Mouse (Mus musculus) monocyte, adult 2 months (primary cell): ENCODE data around the gene Kcnma1.

Experiments used
- DNase-seq, 2 experiments: peaks; one replicate each; pipeline ENCODE4 v3.0.0; 2022; ENCODE audit warnings: low spot score in 2 of 2, low read depth in 1 of 2

Gene Kcnma1

DNA sequence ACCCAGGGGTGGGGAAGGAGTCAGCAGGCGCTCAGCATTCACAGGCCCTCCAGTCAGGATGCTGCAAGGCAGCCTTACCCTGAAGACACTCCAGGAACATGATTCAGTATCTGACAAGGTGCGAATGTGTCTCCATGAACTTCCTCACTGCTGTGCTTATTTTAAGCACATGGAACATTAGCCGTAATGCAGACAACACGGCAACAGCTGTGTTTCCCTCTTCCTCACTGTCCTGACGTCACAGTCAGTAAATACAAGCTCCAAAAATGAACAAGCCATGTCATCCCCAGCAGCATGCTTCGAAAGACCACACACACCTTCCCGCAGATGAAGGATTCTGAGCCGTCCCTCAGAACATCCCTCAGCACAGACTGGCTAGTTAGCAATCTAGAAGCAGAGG is 47.8 kb downstream of the Kcnma1 start:
- DNase-seq, result no peak

DNA sequence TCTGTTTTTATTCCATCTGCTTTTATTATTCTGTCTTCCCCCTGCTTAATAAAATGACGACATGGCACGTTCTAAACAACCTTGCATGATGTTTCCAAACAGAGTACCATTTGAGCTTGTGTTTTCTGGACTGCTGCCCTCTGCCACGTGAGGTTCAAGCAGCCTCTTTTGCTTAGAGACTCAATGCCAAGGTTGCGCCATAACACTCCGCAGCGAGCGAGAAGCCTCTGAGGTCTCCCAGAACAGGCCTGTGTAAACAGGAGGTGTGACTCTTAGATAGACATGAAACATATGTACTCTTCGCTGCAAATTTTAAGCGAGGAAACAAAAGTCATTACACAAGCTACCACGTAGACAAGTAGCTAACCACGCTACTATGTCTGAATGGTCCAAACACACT is 55.2 kb downstream of the Kcnma1 start:
- no peak for DNase-seq

DNA sequence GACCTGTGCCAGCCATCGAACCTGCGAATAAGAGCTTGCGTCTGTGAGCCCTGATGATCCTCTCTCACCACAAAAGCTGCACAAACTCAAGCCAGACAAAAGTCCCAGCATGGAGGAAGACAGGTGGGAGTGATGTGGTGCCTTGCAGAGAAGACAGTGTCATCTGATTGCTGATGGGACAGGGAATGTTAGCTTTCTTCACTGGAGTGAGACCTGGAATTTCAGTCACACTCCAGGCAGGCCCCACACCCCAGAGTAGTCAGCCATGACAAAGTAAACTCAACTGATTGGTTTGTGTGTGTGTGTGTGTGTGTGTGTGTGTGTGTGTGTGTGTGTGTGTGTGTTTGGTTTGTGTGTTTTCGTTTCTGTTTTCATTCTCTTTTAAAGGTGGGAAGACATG is 57.0 kb downstream of the Kcnma1 start:
- no peak for DNase-seq

DNA sequence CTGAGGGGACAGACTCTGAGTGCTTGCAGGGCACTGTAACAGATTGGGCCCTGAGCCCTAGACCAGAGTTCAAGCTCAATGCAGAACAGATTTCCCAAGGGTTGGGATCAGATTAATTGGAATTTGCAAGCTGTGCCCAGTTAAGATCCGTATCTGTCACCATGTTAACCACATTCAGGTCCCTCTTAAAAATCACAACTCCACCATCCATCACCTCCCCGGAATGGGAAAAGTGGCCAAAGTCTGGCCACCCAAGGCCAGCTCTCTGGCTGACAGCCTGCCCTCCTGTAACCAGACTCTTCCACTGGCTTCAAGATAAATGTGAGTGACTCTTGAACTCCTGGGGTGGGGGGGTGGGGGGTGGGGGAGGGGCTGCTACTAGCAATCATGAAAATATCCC is 70.4 kb downstream of the Kcnma1 start:
- no peak for DNase-seq

DNA sequence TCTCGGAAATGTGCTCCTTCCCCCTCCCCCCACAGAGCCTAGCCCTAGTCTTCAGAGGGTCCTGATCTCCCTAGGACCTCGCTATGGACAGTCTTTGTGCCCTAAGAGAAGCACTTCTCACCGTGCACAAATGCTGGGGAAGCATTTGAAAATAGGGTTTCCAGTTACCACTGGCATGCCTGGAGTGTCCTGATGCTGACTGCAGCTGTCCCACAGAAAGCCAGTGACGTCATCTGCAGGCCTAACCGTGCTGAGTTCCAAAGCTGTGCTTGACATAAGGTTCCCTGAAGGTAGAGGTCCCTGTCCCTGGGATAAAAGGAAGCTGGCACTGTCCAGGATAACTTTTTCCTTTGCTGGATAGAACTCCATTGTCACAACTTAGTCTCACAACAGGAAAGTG is 71.1 kb downstream of the Kcnma1 start:
- no peak for DNase-seq

DNA sequence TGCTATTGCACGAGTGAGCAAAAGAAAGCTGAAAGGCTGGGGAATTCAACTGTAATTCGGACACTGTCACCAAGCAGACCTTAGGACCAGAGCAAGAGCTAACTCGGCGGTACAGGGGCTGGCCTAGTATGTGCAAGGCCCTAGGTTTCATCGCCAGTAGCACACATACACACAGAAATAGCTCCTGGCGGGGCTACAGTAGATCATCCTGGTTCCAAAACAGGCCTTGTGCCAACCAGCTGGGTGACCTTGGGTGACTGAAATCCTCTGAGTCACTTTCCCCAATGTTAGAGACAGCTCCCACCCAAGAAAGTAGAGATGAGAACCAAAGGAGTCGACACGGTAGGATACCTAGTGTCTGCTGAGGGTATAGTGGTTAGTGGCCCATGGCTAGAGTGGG is 72.2 kb downstream of the Kcnma1 start:
- DNase-seq, result no peak

DNA sequence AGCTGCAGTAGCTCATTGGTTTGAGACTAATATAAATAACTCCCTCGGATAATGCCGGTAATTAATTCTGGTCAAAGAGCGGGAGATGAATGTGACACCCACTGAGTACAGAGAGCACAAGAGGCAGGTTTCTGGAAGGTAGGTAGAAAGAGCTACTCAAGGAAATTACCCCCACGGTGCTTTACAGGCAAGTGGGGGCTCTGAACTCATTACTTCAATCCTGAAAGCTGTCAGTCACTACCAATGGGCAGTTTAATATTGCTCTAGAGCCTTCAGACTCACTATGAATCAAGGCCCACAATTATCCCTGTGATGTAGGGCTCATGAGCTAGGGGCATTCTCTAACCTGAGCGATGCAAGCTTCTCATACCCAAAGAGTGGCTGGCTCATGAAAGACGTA is 79.3 kb downstream of the Kcnma1 start:
- no peak for DNase-seq

DNA sequence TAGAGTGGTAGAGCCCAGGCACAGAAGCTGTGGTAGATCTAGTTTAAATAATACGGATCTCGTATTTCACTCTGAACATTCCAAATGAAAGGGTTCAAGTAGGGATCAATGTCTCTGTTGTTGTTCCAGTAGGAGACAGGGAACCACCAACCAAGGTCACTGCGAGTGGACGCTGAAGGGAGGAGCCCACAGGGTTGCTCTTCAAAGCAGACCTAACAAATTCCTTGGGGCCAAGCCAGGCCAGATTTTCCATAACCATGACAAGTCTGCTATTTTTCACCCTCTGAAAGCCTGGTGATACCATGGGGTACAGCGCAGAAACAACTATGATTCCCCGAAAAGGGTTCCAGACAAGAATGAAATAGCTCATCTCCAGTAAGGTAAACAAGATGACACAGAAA is 82.6 kb downstream of the Kcnma1 start:
- no peak for DNase-seq

DNA sequence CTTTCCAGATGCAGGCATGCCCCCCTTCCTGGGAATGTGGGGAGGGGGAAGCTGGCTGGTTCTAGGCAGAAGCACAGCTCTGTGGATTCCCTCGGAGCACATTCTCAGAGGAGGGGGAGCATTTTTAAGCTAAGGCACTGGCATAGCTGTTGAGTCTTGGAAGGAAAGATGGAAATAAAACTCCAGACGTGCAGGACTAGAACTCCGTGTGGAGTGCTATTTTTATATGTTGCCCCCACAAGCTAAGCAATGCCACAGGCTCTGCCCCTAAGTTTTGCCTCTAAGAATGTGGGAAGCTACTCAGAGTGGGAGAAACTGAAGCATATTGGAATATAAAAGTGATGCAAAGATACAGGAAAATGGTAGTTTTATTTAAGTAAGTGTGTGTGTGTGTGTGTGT is 85.1 kb downstream of the Kcnma1 start:
- no peak for DNase-seq

DNA sequence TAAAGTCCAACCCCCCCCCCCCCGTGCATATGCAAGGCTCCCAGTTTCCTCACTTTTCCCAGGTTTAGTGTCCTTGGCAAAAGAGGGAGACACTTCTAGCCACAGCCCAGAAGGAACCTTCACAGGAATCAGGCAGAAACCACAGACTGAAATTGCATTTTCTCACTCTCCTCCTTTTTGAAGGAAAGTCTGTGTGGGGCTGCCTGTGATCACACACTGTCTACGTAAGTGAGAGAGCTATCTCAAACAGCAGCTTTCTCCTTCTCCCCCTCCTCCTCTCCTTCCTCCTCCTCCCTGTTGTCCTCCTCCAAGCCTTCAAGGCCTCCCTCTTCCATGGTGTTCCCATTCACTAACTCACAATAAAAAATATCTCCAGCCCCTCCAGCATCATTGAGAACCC is 90.9 kb downstream of the Kcnma1 start:
- no peak for DNase-seq

DNA sequence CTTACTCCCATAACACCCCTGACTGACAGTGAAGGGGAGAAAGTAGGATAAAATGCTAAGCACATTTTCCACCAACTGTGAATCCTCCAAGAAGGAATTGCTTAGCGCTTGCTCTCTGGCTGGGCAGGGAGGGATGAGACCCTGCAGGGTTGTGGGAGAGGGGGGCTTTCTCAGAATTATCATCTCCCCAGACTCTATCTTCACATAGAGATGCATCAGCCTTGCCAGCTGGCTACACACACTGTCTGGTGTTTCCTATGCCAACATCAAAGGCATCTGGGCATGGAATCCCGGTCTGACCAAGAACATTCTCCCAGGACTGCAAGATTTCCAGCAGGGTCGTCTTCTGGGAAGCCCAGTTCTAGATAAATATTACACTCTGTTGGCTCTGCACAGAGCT is 91.5 kb downstream of the Kcnma1 start:
- DNase-seq, result no peak

DNA sequence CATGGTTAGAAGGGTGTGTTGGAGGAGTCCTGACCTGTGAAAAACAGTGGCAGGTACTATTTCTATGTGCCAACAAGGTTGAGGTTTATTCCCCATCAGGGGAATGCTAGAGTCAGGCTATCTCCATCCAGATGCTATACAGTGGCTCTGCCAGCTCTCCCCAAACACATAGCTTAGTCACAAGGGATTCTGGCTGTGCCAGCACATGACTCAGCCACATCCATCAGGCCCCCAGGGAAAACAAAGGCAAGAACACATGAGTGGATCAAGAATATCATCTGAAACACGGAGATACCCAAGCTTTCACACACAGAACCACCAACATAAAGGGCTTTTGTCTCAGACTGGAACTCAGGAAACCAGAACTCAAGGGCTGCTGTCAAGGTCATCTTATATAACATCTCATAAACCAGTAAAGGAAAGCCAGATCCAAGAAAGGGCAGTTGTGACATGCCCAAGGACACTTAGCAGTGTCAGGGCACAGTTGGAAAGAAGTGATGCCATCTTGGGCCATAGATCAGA is 103.1 kb downstream of the Kcnma1 start:
- DNase-seq, result no peak

DNA sequence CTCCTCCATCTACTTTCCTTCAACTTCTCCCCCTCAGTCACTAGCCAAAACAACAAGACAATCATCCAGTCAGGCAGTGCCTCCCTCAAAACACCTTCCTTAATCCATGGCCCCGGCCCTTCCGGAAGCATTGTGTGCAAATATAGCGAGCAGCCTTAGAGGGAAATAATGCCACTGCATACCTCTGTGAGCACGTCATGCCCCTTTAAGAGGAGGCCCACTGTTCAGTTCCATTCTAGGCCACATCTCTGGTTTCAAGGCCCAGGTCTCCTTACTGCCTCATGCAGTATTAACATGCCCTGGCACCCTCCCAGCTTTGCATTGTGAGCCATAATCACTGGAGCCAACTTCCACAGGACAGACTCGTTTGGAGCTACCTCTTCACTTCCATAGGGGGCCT is 105.7 kb downstream of the Kcnma1 start:
- no peak for DNase-seq

DNA sequence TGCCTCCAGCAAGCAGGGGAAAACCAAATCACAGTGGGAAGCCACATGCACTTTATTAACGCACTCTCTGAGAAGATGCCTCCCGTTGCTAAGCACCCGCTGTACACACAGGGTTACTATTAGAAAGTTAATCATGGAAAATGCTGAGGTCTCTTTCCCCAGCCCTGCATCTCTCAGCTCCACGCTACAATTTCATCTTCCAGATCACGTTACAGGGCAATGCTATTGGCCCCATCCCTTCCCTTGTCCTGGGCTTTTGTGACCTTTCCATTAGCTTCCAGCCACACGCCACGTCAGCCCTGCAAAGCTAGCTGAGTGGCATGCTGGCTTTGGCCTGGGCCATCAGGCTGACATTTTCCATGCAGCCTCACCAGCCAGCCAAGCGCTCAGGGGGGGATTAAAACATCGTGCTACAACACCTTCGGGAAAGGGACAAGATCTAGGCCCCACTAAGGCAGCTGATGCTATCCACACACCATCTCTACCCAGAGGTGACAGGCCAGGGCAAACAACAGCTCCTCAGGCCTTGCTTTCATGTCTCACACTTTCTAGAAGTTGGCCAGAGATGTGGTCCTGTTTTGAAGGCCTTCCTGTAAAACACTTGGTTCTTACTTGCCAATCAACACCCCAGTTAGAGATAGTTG is 111.5 kb downstream of the Kcnma1 start:
- DNase-seq, result no peak

DNA sequence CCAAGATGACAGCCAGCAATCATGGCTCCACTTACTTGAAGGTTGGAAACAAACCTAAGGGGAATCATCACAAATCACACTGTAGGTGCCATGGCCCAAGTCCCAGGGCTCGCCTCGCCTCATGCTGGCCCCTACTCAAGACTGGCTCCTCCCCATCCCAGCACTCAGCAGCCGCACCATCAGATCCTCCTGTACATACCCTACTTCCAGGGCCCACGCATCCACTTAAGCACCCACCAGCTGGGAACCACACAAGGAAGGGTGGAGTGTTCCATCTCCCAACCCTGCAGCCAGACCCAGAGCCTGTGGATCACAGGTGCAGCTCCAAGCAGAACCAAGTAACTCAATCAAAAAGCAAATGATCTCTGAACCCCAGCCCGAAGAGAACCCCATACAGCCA is 114.8 kb downstream of the Kcnma1 start:
- DNase-seq, result no peak

DNA sequence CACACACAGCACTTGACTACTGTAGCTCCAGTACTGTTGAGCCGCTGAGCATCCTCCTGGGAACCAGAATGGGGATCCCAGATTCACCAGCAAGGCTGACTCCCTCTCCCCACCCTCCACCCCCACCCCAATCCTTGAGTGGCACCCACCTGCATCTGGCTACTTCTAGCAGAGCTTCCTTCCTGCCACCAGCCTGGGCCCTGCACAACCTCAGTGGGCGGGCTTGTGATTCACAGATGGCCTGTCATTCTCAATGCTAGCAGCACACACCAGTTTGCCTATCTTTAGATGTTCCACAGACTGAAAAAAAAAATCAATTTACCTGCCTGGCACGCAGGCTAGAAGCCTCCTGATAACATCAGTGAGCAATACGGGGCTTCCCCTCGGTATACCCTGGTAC is 116.5 kb downstream of the Kcnma1 start:
- no peak for DNase-seq

DNA sequence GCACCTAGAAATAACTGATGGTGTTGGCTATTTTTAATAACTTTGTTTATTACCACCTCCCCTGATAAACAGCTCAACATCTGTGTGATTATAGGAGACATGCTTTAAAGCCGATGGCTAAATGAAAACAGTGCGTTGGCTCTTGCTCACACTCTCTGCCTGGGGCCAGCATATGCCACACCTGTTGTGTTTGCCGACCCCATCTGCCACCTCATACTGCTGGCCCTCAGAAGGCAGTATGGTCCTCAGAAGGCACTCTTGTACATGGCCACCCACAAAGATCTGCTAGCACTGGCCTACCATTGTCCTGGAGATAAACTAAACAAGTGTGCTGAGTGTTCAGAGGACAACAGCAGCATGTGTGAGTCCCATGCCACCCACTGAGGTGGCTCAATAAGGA is 118.3 kb downstream of the Kcnma1 start:
- no peak for DNase-seq

DNA sequence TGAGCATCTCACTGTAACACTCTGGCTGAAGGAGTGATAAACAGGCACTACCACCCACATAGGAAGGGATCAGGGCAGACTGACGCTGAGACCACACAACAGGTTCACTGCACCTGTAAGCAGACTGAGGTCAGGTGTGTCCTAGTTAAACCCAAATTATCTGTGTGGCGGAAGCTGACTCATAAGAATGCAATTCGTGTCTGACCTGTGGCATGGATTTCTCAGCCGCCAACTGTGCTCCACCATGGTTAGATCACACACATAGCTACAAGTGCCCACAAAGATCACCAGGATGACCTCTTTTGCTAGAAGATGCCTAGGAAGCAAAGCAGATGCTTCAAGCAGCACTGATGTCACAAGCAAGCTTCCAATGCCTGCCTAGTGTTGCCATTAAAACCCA is 128.2 kb downstream of the Kcnma1 start:
- no peak for DNase-seq

DNA sequence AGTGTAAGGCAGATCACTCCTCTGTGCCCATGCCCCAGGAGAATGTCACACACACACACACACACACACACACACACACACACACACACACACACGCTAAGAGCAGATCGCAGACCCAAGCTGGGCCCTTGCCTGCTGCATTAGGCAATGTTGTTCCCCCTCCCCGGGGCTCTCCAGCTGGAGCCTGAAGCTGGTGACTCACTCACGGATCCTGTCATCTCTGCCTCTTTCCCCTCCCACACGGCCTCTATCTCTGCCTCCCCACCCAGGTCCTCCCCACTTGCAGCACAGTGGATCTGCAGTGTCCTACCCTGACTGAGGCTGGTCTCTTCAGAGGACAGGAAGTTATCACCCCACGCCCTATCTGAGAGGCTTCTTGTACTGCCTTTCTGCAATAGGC is 128.8 kb downstream of the Kcnma1 start:
- no peak for DNase-seq

DNA sequence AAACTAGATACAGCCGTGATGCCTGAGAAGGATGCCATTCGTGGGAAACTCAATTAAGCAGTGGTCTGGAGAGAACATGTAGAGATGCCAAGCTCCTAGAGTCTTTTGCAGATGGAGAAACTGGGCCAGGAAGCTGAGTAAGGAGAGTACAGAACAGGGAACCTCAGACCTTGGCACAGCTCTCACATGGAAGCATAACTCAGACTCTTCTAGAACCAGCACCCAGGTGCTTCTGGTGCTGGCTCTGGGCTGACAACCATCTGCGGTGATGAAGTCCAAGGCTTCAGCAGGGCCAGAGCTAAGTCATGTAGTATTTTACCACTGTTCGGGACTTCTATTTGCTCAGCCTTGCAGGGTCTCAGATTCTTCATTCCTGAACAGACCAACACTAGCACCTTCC is 129.2 kb downstream of the Kcnma1 start:
- DNase-seq, result no peak

DNA sequence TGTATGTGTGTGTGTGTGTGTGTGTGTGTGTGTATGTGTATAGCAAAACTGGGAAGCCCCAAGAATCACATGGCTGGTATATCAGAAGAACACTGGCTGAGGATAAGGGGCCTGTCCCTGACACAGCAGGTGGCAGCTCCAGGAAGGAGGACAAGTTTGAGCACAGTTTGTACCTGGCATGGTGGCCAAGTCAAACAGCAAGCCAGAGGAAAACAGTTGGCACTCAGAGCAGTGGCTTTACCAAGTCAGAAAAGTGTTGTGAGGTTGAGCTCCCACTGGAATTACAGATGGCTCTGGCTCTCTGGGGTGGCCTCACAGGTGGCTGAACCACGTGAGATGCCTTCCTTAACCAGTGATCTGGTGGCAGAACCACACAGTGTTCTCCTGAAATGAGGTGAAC is 132.3 kb downstream of the Kcnma1 start:
- DNase-seq, result no peak

DNA sequence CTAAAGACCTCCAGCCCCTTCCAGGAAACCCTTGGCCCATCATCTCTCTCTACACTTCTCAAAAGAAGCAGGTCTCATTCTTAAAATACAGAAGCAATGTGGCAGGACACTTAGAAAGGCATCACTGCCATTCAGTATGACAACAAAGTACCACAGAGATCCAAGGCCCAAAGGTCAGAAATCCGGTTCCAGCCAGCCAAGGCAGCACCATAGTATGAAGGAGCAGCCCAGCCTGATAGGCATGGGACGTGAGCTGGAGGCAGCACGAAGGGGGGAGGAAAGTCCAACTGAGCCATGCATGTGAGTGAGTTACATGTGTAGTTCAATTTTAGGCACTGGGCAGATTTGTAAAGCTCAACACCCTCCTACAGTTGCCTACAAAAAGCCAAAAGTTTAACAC is 135.0 kb downstream of the Kcnma1 start:
- DNase-seq, result no peak

DNA sequence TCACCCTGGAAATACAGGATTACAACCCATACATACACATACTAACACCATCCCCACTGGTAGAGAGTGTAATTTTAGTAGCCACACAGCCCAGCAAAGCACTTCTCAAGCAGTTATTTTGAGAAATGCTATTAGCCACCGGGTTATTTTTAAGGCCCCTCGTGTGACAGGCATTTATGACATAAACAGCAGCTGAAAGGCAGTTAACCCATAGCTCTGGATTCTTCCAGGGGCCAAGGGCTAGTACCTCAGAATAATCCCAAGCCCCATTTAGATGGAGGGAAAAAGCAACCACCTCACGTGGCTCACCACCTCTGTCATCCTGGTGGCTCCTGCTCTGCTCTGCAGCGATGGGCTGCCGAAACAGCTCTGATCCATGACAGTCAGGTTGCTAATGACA is 136.7 kb downstream of the Kcnma1 start:
- no peak for DNase-seq

DNA sequence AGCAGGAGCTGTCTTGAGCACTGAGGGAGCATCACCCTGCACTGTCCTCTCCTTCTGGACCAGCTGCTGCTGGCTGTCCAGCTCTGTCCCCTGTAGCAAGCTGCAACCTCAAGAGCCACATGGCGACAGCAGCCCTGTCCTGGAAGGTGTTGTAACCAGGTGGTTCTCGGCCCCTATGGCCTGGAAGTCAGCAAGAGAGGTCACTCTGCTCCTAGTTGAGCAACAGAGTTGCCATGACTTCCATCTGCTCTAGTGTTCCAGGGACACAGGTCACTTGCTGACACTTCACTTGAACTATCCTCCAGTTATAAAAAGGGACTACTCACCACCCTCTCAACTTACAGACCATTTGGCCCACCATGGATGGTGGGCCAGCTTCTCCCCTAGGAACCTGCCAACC is 139.7 kb downstream of the Kcnma1 start:
- DNase-seq, result no peak
